Mouse (Mus musculus): ENCODE measurements around the gene Plcxd2. TPM values are rescaled to one million over a fixed set of nuclear protein-coding genes. Genes with fewer than 3 reads are reported as not detected.

Gene Plcxd2
- polyA plus RNA-seq, 1 experiment from 2014 or later = 8.1 TPM

DNA sequence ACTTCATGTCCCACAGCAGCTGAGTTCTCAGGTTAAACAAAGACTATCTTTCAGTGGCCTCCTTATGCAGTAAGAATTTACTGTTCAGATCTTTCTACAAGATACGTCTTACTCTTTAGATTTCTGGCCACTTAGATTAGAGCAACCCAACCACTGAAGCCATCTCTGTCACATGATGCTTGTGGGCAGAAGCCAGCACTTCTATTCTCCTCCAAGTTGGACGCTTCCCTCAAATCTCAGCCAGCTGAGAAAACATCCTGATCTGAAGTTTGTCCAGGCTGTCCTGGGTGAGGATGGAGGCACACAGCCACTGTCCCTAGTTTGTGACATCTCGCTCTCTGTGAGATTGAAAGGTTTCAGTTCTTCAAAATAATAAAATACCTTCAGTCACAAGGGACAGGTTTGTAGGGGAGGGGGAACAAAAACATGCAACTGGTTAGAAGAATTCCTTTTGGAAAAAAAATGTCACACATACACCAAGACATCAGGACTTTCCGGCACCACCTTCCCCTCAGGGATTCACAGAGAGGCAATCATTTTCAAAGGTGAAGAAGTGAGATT is 53.5 kb downstream of the Plcxd2 start:
- no peaks in the 10 kb centered on the region for H3K27me3 ChIP-seq (ENCODE audit: control insufficient read depth, insufficient read depth, low read length)
- no peak overlapping the region for H3K4me2 ChIP-seq (ENCODE audit: low read depth, low read length, severe bottlenecking)
- no peak overlapping the region for H3K4me3 ChIP-seq (ENCODE audit: low read depth, low read length)
- no peak for ATAC-seq (replicated peaks; ENCODE audit: low FRiP score)
- no peak for DNase-seq (ENCODE audit: low spot score)
- WGBS = 85% methylated on average over 4 of the region's 4 CpGs
- no peaks in the 10 kb centered on the region for H3K4me1 ChIP-seq (replicated peaks; ENCODE audit: control insufficient read depth, insufficient read depth, low read length)
- no peaks in the 10 kb centered on the region for H3K9me3 ChIP-seq (ENCODE audit: control insufficient read depth, low read length)
- no peak overlapping the region for H3K9ac ChIP-seq (ENCODE audit: low read length)
- H3K36me3 ChIP-seq (ENCODE audit: control insufficient read depth, insufficient read depth, low read length) = no peaks in the 10 kb centered on the region
- no peak overlapping the region for H3K27ac ChIP-seq (ENCODE audit: low read depth, low read length)

DNA sequence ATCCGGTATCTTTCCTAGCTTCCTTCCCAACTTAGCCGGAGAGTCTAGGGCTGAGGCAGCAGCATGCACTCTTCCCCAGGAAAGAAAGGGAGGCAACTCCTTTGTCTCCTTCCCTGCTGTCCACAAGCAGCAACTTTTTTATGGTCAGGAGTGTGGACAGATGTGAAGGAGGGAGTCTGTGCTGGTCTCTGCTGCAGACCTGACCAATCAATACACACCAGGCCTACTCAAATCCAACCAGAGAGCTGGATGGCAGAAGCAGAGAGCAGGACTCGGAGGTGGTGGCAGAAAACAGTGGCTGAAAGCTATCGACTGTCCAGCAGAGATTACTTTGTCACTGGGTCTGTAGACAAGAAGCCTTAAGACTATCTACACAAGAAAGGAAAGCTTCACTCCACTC is 56.6 kb downstream of the Plcxd2 start, which contains the start of gene Phldb2:
Phldb2 (minus strand) TSS at position 205 of the 400 bp plus-strand sequence.
- 89% methylated on average over 4 of the region's 4 CpGs for WGBS
- no peak for ATAC-seq (replicated peaks; ENCODE audit: low FRiP score)

DNA sequence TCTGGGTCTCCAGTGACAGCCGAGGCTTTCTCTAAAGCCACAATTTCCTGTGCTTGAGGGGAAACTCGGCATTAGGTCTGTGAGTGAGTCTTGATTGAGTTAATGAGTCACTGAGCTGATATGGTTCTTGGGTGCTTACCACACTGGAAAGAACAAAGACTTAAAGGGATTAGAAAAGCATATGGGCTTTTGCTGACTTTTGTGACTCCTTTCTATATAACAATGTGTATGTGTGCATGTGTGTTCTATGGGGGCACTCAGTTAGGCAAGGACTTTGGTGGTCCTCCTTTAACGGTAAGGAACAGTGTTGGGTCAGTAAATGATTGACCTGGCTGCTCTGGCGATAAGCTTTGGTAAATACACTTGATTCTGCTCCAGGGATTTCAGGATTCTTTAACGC is 57.5 kb downstream of the Plcxd2 start:
- no peaks in the 10 kb centered on the region for H3K27me3 ChIP-seq (ENCODE audit: control insufficient read depth, insufficient read depth, low read length)
- no peaks in the 10 kb centered on the region for H3K9me3 ChIP-seq (ENCODE audit: control insufficient read depth, low read length)
- H3K9ac ChIP-seq (ENCODE audit: low read length) = no peak overlapping the region
- ATAC-seq (replicated peaks; ENCODE audit: low FRiP score) (no peak), DNase-seq (ENCODE audit: low spot score) (no peak)
- no peak overlapping the region for H3K27ac ChIP-seq (ENCODE audit: low read depth, low read length)
- H3K4me3 ChIP-seq (ENCODE audit: low read depth, low read length) = no peak overlapping the region
- no peaks in the 10 kb centered on the region for H3K36me3 ChIP-seq (ENCODE audit: control insufficient read depth, insufficient read depth, low read length)
- 71% methylated on average over 5 of the region's 5 CpGs for WGBS
- H3K4me1 ChIP-seq (replicated peaks; ENCODE audit: control insufficient read depth, insufficient read depth, low read length) = no peaks in the 10 kb centered on the region
- no peak overlapping the region for H3K4me2 ChIP-seq (ENCODE audit: low read depth, low read length, severe bottlenecking)

More for the DNA sequence above, 56.6 kb downstream of the Plcxd2 start, which contains the start of gene Phldb2:
- H3K9ac ChIP-seq (ENCODE audit: low read length) = no peak within 1 kb of the TSS
- no peak within 1 kb of the TSS for H3K4me2 ChIP-seq (ENCODE audit: low read depth, low read length, severe bottlenecking)
- no peaks in the 10 kb centered on the region for H3K4me1 ChIP-seq (replicated peaks; ENCODE audit: control insufficient read depth, insufficient read depth, low read length)
- no peaks in the 10 kb centered on the region for H3K27me3 ChIP-seq (ENCODE audit: control insufficient read depth, insufficient read depth, low read length)
- no peaks in the 10 kb centered on the region for H3K9me3 ChIP-seq (ENCODE audit: control insufficient read depth, low read length)
- no peak within 1 kb of the TSS for H3K4me3 ChIP-seq (ENCODE audit: low read depth, low read length)
- no peak within 1 kb of the TSS for H3K27ac ChIP-seq (ENCODE audit: low read depth, low read length)
- no peaks in the 10 kb centered on the region for H3K36me3 ChIP-seq (ENCODE audit: control insufficient read depth, insufficient read depth, low read length)
- DNase-seq (ENCODE audit: low spot score) = no peak

DNA sequence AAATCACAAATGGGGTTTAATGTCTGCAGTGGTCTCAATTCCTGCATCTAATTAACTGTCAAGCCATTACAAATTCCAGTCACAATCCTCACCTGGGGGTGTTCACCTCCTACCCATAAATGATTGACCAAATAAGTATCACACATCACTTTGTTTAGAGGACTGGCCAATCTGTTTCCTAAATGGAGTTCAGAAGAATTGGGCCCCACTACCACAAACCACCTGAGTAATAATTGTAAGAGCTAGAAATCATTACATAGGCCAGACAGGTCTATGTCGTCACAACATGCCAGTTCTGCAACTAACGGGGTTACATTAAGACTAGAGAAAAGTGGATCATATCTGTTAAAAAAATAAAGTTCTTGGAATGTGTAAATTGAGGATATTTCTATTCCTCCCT is 58.0 kb downstream of the Plcxd2 start:
- no peaks in the 10 kb centered on the region for H3K9me3 ChIP-seq (ENCODE audit: control insufficient read depth, low read length)
- no peak for ATAC-seq (replicated peaks; ENCODE audit: low FRiP score)
- H3K27me3 ChIP-seq (ENCODE audit: control insufficient read depth, insufficient read depth, low read length) = no peaks in the 10 kb centered on the region
- no peak for DNase-seq (ENCODE audit: low spot score)
- no peak overlapping the region for H3K27ac ChIP-seq (ENCODE audit: low read depth, low read length)
- WGBS = 91% methylated on average over 2 of the region's 2 CpGs
- no peak overlapping the region for H3K9ac ChIP-seq (ENCODE audit: low read length)
- no peaks in the 10 kb centered on the region for H3K36me3 ChIP-seq (ENCODE audit: control insufficient read depth, insufficient read depth, low read length)
- no peak overlapping the region for H3K4me2 ChIP-seq (ENCODE audit: low read depth, low read length, severe bottlenecking)
- H3K4me1 ChIP-seq (replicated peaks; ENCODE audit: control insufficient read depth, insufficient read depth, low read length) = no peaks in the 10 kb centered on the region
- H3K4me3 ChIP-seq (ENCODE audit: low read depth, low read length) = no peak overlapping the region

DNA sequence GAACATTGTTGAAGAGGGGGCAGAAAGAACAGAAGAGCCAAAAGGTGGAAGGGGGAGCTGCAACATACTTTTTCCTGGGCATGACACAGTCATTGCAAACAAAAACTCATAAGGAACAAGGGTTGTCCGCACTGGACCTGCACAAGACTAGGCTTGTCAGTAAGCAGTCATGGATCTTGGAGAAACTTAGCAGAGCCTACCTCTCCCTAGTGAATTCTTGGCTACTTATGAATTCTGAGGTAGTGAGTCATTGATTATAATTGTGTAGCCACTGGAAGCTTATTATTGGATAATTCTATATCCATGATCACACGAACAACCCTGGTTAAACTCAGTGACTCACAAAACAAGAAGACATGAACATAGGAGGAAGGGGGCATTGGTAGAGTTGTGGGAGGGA is 63.7 kb downstream of the Plcxd2 start:
- Histone ChIP-seq H3K36me3 (ENCODE audit: control insufficient read depth, insufficient read depth, low read length) (no peaks in the 10 kb centered on the region), H3K4me2 (ENCODE audit: low read depth, low read length, severe bottlenecking) (no peak overlapping the region), H3K27ac (ENCODE audit: low read depth, low read length) (no peak overlapping the region), H3K4me1 (replicated peaks; ENCODE audit: control insufficient read depth, insufficient read depth, low read length) (no peaks in the 10 kb centered on the region), H3K27me3 (ENCODE audit: control insufficient read depth, insufficient read depth, low read length) (no peaks in the 10 kb centered on the region), H3K4me3 (ENCODE audit: low read depth, low read length) (no peak overlapping the region), H3K9me3 (ENCODE audit: control insufficient read depth, low read length) (no peaks in the 10 kb centered on the region), H3K9ac (ENCODE audit: low read length) (no peak overlapping the region)
- DNase-seq (ENCODE audit: low spot score) (no peak), ATAC-seq (replicated peaks; ENCODE audit: low FRiP score) (no peak)
- WGBS = 84% methylated on average over 2 of the region's 2 CpGs

DNA sequence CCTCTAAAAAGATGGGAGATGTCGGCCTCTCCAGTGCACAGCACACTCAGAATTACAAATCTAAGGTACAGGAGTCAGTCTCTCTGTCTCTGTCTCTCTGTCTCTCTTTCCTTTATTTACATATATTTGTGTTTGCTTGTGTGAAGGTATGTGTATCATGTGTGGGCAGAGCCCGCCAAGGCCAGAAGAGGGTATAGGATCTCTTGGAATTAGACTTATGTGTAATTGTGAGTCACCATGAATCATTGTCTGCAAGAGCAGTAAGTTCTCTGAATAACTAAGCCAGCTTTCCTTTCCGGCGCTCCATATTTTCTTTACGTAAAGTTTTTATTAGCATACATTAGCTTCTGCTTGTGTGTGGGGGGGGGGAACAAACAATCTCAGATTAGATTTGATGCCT is 64.4 kb downstream of the Plcxd2 start:
- no peaks in the 10 kb centered on the region for H3K36me3 ChIP-seq (ENCODE audit: control insufficient read depth, insufficient read depth, low read length)
- no peaks in the 10 kb centered on the region for H3K9me3 ChIP-seq (ENCODE audit: control insufficient read depth, low read length)
- H3K27ac ChIP-seq (ENCODE audit: low read depth, low read length) = no peak overlapping the region
- DNase-seq (ENCODE audit: low spot score) (no peak), ATAC-seq (replicated peaks; ENCODE audit: low FRiP score) (no peak)
- no peak overlapping the region for H3K9ac ChIP-seq (ENCODE audit: low read length)
- H3K27me3 ChIP-seq (ENCODE audit: control insufficient read depth, insufficient read depth, low read length) = no peaks in the 10 kb centered on the region
- WGBS = 94% methylated on average over 5 of the region's 5 CpGs
- no peak overlapping the region for H3K4me2 ChIP-seq (ENCODE audit: low read depth, low read length, severe bottlenecking)
- H3K4me3 ChIP-seq (ENCODE audit: low read depth, low read length) = no peak overlapping the region
- H3K4me1 ChIP-seq (replicated peaks; ENCODE audit: control insufficient read depth, insufficient read depth, low read length) = no peaks in the 10 kb centered on the region

DNA sequence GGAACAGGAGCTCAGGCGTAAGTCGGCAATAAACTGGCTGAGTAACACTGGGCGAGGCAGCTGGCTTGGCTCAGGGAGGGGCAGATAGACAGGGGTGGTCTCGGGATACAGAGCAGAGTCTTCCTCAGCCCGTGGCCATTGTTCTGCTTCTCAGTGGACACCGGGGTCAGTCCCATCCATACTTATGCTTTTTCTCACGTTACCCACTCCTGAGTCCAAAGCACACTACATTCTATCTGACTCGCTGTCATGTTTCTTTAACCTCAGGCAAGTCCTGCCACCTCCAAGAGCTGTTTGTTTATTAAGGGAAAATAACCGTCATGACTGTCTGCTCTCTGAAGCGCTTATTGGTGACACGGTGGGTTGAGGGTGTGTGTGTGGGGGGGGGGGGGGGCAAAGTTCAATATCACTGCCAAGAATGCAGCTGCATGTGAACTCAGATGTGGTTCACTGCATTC is 64.8 kb downstream of the Plcxd2 start:
- ATAC-seq (replicated peaks; ENCODE audit: low FRiP score) (0 out of 2 replicates have a peak, but pooled peaks have one; percentile 27), DNase-seq (ENCODE audit: low spot score) (no peak)
- WGBS = 63% methylated on average over 11 of the region's 11 CpGs
- Histone ChIP-seq H3K9me3 (ENCODE audit: control insufficient read depth, low read length) (no peaks in the 10 kb centered on the region), H3K27me3 (ENCODE audit: control insufficient read depth, insufficient read depth, low read length) (no peaks in the 10 kb centered on the region), H3K4me3 (ENCODE audit: low read depth, low read length) (no peak overlapping the region), H3K36me3 (ENCODE audit: control insufficient read depth, insufficient read depth, low read length) (no peaks in the 10 kb centered on the region), H3K27ac (ENCODE audit: low read depth, low read length) (no peak overlapping the region), H3K4me1 (replicated peaks; ENCODE audit: control insufficient read depth, insufficient read depth, low read length) (no peaks in the 10 kb centered on the region), H3K9ac (ENCODE audit: low read length) (no peak overlapping the region), H3K4me2 (ENCODE audit: low read depth, low read length, severe bottlenecking) (no peak overlapping the region)

DNA sequence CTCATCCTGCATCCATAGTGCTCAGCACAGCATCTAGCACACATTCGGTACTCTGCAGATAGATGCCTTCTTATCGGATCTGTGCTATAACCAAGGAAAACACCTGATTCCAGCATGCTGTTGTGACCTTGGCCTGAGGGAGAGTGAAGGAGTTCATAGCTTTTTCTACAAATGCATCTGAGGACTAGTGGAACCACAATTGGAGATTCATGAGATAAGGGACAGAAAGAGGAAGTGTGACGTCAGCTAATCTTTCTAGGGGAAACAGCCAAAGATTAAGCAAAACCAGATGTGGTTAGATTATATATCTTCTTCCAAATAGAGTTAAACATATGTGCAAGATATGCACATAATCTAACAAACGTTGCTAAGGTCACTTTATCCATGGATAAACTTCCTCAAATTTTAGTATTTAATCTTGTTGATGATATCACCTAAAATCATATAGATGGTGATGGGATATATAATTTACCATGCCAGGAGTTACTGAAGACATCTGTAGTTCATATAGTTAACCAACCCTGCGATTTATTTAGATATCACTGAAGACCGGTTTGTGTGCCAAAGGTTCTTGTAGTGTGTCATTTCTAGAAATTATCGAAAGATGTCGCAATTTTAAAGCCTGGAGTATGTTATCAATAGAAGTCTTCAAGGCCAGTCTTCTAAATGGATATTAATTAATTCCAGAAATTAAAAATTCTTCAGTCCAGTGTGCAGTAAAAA is 67.7 kb downstream of the Plcxd2 start:
- H3K9me3 ChIP-seq (ENCODE audit: control insufficient read depth, low read length) = no peaks in the 10 kb centered on the region
- H3K9ac ChIP-seq (ENCODE audit: low read length) = no peak overlapping the region
- ATAC-seq (replicated peaks; ENCODE audit: low FRiP score) (no peak), DNase-seq (ENCODE audit: low spot score) (no peak)
- 85% methylated on average over 8 of the region's 8 CpGs for WGBS
- H3K27ac ChIP-seq (ENCODE audit: low read depth, low read length) = no peak overlapping the region
- H3K4me3 ChIP-seq (ENCODE audit: low read depth, low read length) = no peak overlapping the region
- no peak overlapping the region for H3K4me2 ChIP-seq (ENCODE audit: low read depth, low read length, severe bottlenecking)
- H3K4me1 ChIP-seq (replicated peaks; ENCODE audit: control insufficient read depth, insufficient read depth, low read length) = no peaks in the 10 kb centered on the region
- no peaks in the 10 kb centered on the region for H3K27me3 ChIP-seq (ENCODE audit: control insufficient read depth, insufficient read depth, low read length)
- H3K36me3 ChIP-seq (ENCODE audit: control insufficient read depth, insufficient read depth, low read length) = no peaks in the 10 kb centered on the region

DNA sequence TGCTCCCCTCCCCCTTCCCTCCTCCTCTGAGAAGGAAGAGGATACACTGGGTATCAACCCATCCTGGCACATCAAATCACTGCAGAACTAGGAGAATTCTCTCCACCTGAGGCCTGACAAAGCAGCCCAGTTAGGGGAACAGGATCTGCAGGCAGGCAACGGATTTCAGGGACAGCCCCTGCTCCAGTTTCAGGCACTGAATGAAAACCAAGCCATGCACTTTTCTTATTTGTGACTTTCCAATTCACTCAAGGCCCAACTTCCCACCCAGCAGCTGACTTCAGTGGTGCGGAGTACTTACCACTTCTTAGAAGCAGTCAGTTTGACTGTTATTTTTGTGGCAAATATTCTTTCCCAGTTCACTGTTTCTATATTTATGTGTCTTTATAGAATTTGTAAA is 69.3 kb downstream of the Plcxd2 start:
- Histone ChIP-seq H3K4me2 (ENCODE audit: low read depth, low read length, severe bottlenecking) (no peak overlapping the region), H3K4me1 (replicated peaks; ENCODE audit: control insufficient read depth, insufficient read depth, low read length) (peaks cover 5% of the 10 kb centered on the region), H3K27ac (ENCODE audit: low read depth, low read length) (no peak overlapping the region), H3K9me3 (ENCODE audit: control insufficient read depth, low read length) (no peaks in the 10 kb centered on the region), H3K36me3 (ENCODE audit: control insufficient read depth, insufficient read depth, low read length) (no peaks in the 10 kb centered on the region), H3K4me3 (ENCODE audit: low read depth, low read length) (no peak overlapping the region), H3K9ac (ENCODE audit: low read length) (no peak overlapping the region), H3K27me3 (ENCODE audit: control insufficient read depth, insufficient read depth, low read length) (no peaks in the 10 kb centered on the region)
- whole genome bisulfite sequencing = 83% methylated on average over 2 of the region's 2 CpGs
- ATAC-seq (replicated peaks; ENCODE audit: low FRiP score) (no peak), DNase-seq (ENCODE audit: low spot score) (no peak)
